Mouse (Mus musculus) cortical plate, adult 2 months (tissue): Measurements from ENCODE around the gene Gm35549.
"Not testable (repeated sequence)": the region's sequence is repeated elsewhere in the genome, so short reads cannot be mapped to it uniquely, and the experiment has no call there.

ENCODE experiments used
- CTCF ChIP-seq: fragments of 200-500 bp; IDR thresholded peaks from 2 replicates; pipeline ENCODE4 v1.5.1; 2011; ENCODE audit warnings: mild to moderate bottlenecking, control low read depth, low read length; ENCODE audit not compliant: insufficient read depth; ENCODE audit errors: extremely low read depth
- POLR2A ChIP-seq: fragments of 200-500 bp; IDR thresholded peaks from 2 replicates; pipeline ENCODE4 v1.6.1; 2011; ENCODE audit warnings: mild to moderate bottlenecking, low read length, control low read depth; ENCODE audit not compliant: insufficient read depth; ENCODE audit errors: extremely low read depth

DNA sequence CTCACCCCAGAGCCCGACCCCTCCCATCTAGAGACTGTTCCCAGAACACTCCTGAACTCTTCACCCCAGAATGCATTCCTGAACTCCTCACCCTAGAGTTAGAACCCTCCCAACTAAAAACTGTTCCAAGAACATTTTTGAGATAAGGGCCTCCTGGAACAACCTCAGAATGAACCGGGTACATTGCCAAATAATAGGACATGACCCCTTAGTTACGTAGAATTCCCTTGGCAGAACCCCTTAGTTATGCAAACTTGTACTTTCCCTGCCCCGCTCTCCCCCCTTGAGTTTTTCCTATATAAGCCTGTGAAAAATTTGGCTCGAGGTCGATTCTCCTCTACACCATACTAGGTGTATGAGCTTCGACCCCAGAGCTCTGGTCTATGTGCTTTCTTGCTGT, 11.3 kb upstream of the Gm35549 start:
- not testable (repeated sequence) for TF ChIP-seq POLR2A, CTCF
